In genomic region chr12:55518061-55518738, GRCm38 (mm10) we compare ENCODE assay signal across 9 mouse cellular contexts. TPM values are rescaled to one million over a fixed set of nuclear protein-coding genes. Genes with fewer than 3 reads are reported as not detected.
DNase-seq lines count a peak whose midpoint lies in the region; ATAC-seq and TF ChIP-seq lines count a peak whose summit lies in the region.
"Had no signal": no experiment of that assay in that cellular context is flagged by ENCODE, and none has a peak within 500 bp of the region (broad histone marks: within the 10 kb centered on the region; RNA-seq: fewer than 3 reads in every experiment).

No protein-coding gene starts in this region.

- intact Hi-C loops in left cerebral cortex, adult 2 months (cut with DNase I): no loop called here

- no peak overlapping the region for H3K4me3 ChIP-seq in CH12.LX (replicated peaks in 1 of 3; ENCODE audit: low read depth in 2 of 3, low read length in 2 of 3, poor library complexity in 1 of 3)
- no peak overlapping the region for H3K4me3 ChIP-seq in left cerebral cortex, adult 2 months
- no peak overlapping the region for H3K4me3 ChIP-seq in midbrain, postnatal 0 days (ENCODE audit: low read depth, low read length)

- dilution Hi-C loops in CH12.LX (cut with MboI; ENCODE audit: extremely low pct_ligation_motif_present, extremely low pct_unique_long_range_greater_than_20kb, low sequenced_read_pairs): no loop called here

- no peak overlapping the region for H3K27ac ChIP-seq in CH12.LX (ENCODE audit: insufficient read depth, low read depth)
- no peak overlapping the region for H3K27ac ChIP-seq in left cerebral cortex, adult 2 months
- no peak overlapping the region for H3K27ac ChIP-seq in midbrain, postnatal 0 days (ENCODE audit: low read depth, low read length)

- no peaks in the 10 kb centered on the region for H3K79me2 ChIP-seq in CH12.LX (replicated peaks; ENCODE audit: control insufficient read depth, extremely low read depth, insufficient read depth, poor library complexity, severe bottlenecking)

- H3K9me3 ChIP-seq in CH12.LX (replicated peaks; ENCODE audit: low read length): no peaks in the 10 kb centered on the region
- H3K9me3 ChIP-seq in midbrain, postnatal 0 days (ENCODE audit: low read length): no peaks in the 10 kb centered on the region

- H3K9ac ChIP-seq in CH12.LX (ENCODE audit: insufficient read depth, low read depth): no peak overlapping the region
- H3K9ac ChIP-seq in midbrain, postnatal 0 days (replicated peaks; ENCODE audit: low read length, poor library complexity, severe bottlenecking): no peak overlapping the region

- TF ChIP-seq RAD21 in CH12.LX (IDR thresholded peaks at IDR 0.05; ENCODE audit: low read depth, low read length): peak; percentile 86

- DNase-seq in cerebellum, postnatal 10 days: peak; percentile 81 to 83
- DNase-seq in cerebellum, adult 9-11 months: no peak
- peak; percentile 45 for DNase-seq in CH12.LX (ENCODE audit: extremely low read depth)
- DNase-seq in cerebellum, postnatal 14 days: peak; percentile 76 to 79
- DNase-seq in gastrocnemius, postnatal 10 days: peak; percentile 63
- peak; percentile 45 to 49 for DNase-seq in left cerebral cortex, adult 2 months (ENCODE audit: extremely low spot score in 1 of 2, low spot score in 2 of 2)
- DNase-seq in midbrain, postnatal 0 days (ENCODE audit: low spot score): peak; percentile 60
- peak; percentile 36 for DNase-seq in thymus, postnatal 25 days

- WGBS in midbrain, postnatal 0 days: 39% methylated on average over 15 of the region's 15 CpGs

- peak; percentile 92 to 95 for TF ChIP-seq CTCF in CH12.LX (conservative IDR thresholded peaks at IDR 0.05 in 1 of 2, IDR thresholded peaks at IDR 0.05 in 1 of 2; ENCODE audit: low read depth in 2 of 2, low read length in 2 of 2)
- TF ChIP-seq CTCF in left cerebral cortex, adult 2 months (IDR thresholded peaks at IDR 0.05): peak; percentile 77
- TF ChIP-seq CTCF in midbrain, postnatal 0 days (IDR thresholded peaks at IDR 0.05): peak; percentile 77

- in situ Hi-C loops in CH12.LX (cut with MboI; ENCODE audit: low pct_ligation_motif_present, low pct_unique_long_range_greater_than_20kb, low sequenced_read_pairs): loop anchor here (10.0 to 25.0 kb wide), 2 partner anchors 194 to 317 kb away; partner anchors contain the start of gene Brms1l

- TF ChIP-seq EP300 in CH12.LX (IDR thresholded peaks at IDR 0.05; ENCODE audit: low read length): no peak

- peak; percentile 27; the same call in 1 of the 2 replicates for ATAC-seq in midbrain, postnatal 0 days (ENCODE audit: low FRiP score)

- no peak for TF ChIP-seq POLR2A in CH12.LX (IDR thresholded peaks at IDR 0.05; ENCODE audit: low read depth, low read length)

- no peaks in the 10 kb centered on the region for H3K36me3 ChIP-seq in CH12.LX (replicated peaks in 1 of 2; ENCODE audit: control insufficient read depth in 1 of 2, insufficient read depth in 1 of 2, low read length in 1 of 2)
- no peaks in the 10 kb centered on the region for H3K36me3 ChIP-seq in midbrain, postnatal 0 days (ENCODE audit: insufficient read depth, low read length)

- no peaks in the 10 kb centered on the region for H3K4me1 ChIP-seq in CH12.LX (ENCODE audit: control insufficient read depth in 1 of 2, insufficient read depth in 2 of 2)
- no peaks in the 10 kb centered on the region; the same call in 1 of the 2 replicates for H3K4me1 ChIP-seq in midbrain, postnatal 0 days (ENCODE audit: insufficient read depth, low read length)

- no peak overlapping the region; the same call in 1 of the 2 replicates for H3K4me2 ChIP-seq in CH12.LX (ENCODE audit: insufficient read depth, low read depth, poor library complexity, severe bottlenecking)
- H3K4me2 ChIP-seq in midbrain, postnatal 0 days (ENCODE audit: low read depth, low read length, poor library complexity, severe bottlenecking): 0 out of 2 replicates have a peak overlapping the region, but pooled peaks have one; percentile 4

- no peaks in the 10 kb centered on the region for H3K27me3 ChIP-seq in CH12.LX (replicated peaks)
- H3K27me3 ChIP-seq in midbrain, postnatal 0 days (ENCODE audit: insufficient read depth, low read length): no peaks in the 10 kb centered on the region

TF ChIP-seq in CH12.LX, 34 proteins besides CTCF, POLR2A, EP300 and RAD21:
- TF ChIP-seq NELFE (IDR thresholded peaks at IDR 0.05; ENCODE audit: low read depth, low read length) (peak; percentile 28; the same call in 1 of the 2 replicates), ZNF384 (IDR thresholded peaks at IDR 0.05; ENCODE audit: low read depth, low read length) (peak; percentile 65; the same call in 1 of the 2 replicates), ELF1 (IDR thresholded peaks at IDR 0.05; ENCODE audit: low read depth, low read length) (peak; percentile 39; the same call in 1 of the 2 replicates), ZC3H11A (IDR thresholded peaks at IDR 0.05; ENCODE audit: low read depth, low read length) (peak; percentile 21), ETS1 (conservative IDR thresholded peaks at IDR 0.05; ENCODE audit: low read depth, low read length) (no peak), E2F4 (IDR thresholded peaks at IDR 0.05; ENCODE audit: insufficient replicate concordance, low read depth, low read length) (0 out of 2 replicates have a peak, but pooled peaks have one; percentile 46), BHLHE40 (IDR thresholded peaks at IDR 0.05; ENCODE audit: low read depth, low read length) (no peak), SMC3 (IDR thresholded peaks at IDR 0.05; ENCODE audit: low read depth, low read length) (peak; percentile 80)
TF ChIP-seq in CH12.LX: peak in this region for 6.

RNA-seq across cellular contexts. Expression of gene Nfkbia, which starts 25.8 kb away (rescaled TPM):
- 465 and 702 TPM in 2 replicates for total RNA-seq in CH12.LX (2012; rRNA removed)
- 138 and 178 TPM in 2 replicates for total RNA-seq in CH12.LX (2014; rRNA removed)
- 115 and 143 TPM in 2 replicates for polyA plus RNA-seq in CH12.LX (2012; ENCODE audit: insufficient read length, low read depth)
- 10 to 100 TPM; 24.8 to 38.1 TPM for total RNA-seq in gastrocnemius, postnatal 10 days (2021)
- total RNA-seq in left cerebral cortex, adult 2 months (2021): 10 to 100 TPM; 33.3 to 53.1 TPM
- 40.8 and 51.4 TPM in 2 replicates for total RNA-seq in midbrain, postnatal 0 days (2014; rRNA removed)
- polyA plus RNA-seq in midbrain, postnatal 0 days (2015; fragmentation: Nextera tagmentation; extraction: Ambion mirVana): 74.6 and 77.3 TPM in 2 replicates

RNA-seq across cellular contexts. Expression of gene Aldoart2, which starts 46.8 kb away (rescaled TPM):
- total RNA-seq in CH12.LX (2012; rRNA removed) (not detected in 2 replicates), CH12.LX (2014; rRNA removed) (not detected in 2 replicates)
- 0.16 TPM in 1 of 2 replicates, not detected in the other for polyA plus RNA-seq in CH12.LX (2012; ENCODE audit: insufficient read length, low read depth)
- not detected for total RNA-seq in gastrocnemius, postnatal 10 days (2021)
- total RNA-seq in left cerebral cortex, adult 2 months (2021): not detected
- total RNA-seq in midbrain, postnatal 0 days (2014; rRNA removed): 0.14 TPM in 1 of 2 replicates, not detected in the other
- polyA plus RNA-seq in midbrain, postnatal 0 days (2015; fragmentation: Nextera tagmentation; extraction: Ambion mirVana): 0.10 TPM in 1 of 2 replicates, not detected in the other
- total RNA-seq: hematopoietic stem cell, adult 5-6 weeks had no signal
